Mouse (Mus musculus) liver, embryonic 13.5 days (tissue): Measurements from ENCODE around the gene Far1. TPM values are rescaled to one million over a fixed set of nuclear protein-coding genes. Genes with fewer than 3 reads are reported as not detected.

Source experiments
- ATAC-seq: fragments of 200-750 bp; cut with Nextera tagmentation; 2 replicates; pipeline ENCODE4 v1.8.0; 2017; ENCODE audit warnings: low read depth, mild to moderate bottlenecking, moderate number of reproducible peaks, moderate library complexity
- DNase-seq: peaks from one replicate; pipeline ENCODE4 v3.0.0; 2022
- H3K27ac ChIP-seq: fragments of 300-500 bp; sonication (generic); 2 replicates; pipeline ENCODE4 v1.5.1; 2015; ENCODE audit warnings: moderate library complexity, mild to moderate bottlenecking, inconsistent platforms
- H3K27me3 ChIP-seq: fragments of 300-500 bp; sonication (generic); 2 replicates; pipeline ENCODE4 v1.6.1; 2015; ENCODE audit warnings: mild to moderate bottlenecking, inconsistent platforms
- H3K36me3 ChIP-seq: fragments of 300-500 bp; sonication (generic); 2 replicates; pipeline ENCODE4 v1.6.1; 2015; ENCODE audit warnings: mild to moderate bottlenecking, inconsistent platforms
- H3K4me1 ChIP-seq: fragments of 300-500 bp; sonication (generic); replicated peaks from 2 replicates; pipeline ENCODE4 v1.6.1; 2015; ENCODE audit warnings: inconsistent platforms
- H3K4me2 ChIP-seq: fragments of 300-500 bp; sonication (generic); 2 replicates; pipeline ENCODE4 v1.6.1; 2015; ENCODE audit warnings: inconsistent platforms, mild to moderate bottlenecking, moderate library complexity
- H3K4me3 ChIP-seq: fragments of 300-500 bp; sonication (generic); replicated peaks from 2 replicates; pipeline ENCODE4 v1.5.1; 2015; ENCODE audit warnings: mild to moderate bottlenecking, inconsistent platforms
- H3K9ac ChIP-seq: fragments of 300-500 bp; sonication (generic); 2 replicates; pipeline ENCODE4 v1.6.1; 2015; ENCODE audit warnings: mild to moderate bottlenecking, inconsistent platforms
- H3K9me3 ChIP-seq: fragments of 300-500 bp; sonication (generic); replicated peaks from 2 replicates; pipeline ENCODE4 v1.6.1; 2016; ENCODE audit warnings: inconsistent platforms
- WGBS: fragments of 180-500 bp; shearing (Covaris S2); methylation state at CpG from one replicate; pipeline ENCODE4 v1.1.7; 2015; ENCODE audit not compliant: insufficient replicate concordance; 5-methylcytosine and 5-hydroxymethylcytosine counted together
- polyA plus RNA-seq: library from polyadenylated mRNA; unstranded; fragments of >200 nt; fragmentation: Nextera tagmentation; extraction: Ambion mirVana; gene quantifications from 2 replicates; pipeline ENCODE4 v1.2.1, GENCODE M21; 2015

Gene Far1
- 26.1 and 34.1 TPM in 2 replicates for polyA plus RNA-seq

DNA sequence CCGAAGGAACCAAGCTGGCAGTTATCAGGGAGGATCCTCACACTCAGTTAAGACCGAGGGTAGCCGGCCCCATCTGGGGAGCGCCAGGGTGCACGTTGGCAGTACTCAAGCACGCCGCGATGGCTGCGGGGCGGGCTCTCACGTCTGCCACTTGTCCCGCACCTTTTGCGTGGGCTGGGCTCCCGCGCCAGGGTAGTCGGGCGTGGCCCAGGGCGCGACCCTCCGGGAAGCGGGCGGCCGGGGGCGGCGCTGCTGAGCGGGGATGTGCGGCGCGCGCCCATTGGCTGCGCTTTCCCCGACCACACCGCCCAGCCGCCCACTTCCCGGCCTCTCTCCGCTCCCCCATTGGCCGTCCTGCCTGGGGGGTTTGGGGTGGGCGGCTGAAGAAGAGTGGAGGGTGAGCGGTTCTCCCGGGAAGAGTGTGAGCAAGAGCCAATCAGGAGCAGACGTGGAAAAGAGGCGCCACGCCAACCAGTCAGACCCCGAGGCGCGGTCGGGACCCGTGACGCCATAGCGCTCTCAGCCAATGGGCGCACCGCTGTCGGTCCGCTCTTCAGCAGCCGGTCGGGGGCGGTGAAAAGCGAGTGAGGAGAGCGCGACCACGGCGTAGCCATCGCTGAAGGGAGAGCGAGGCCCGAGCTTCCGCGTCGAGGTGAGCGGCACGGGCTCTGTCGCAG, at the start of gene Far1:
TSS of gene Far1 (plus strand) at position 549 of the 677 bp plus-strand sequence.
- ATAC-seq (peak; percentile 94), DNase-seq (peak; percentile 93)
- Histone ChIP-seq H3K4me3 (peak within 1 kb of the TSS; percentile 86), H3K27ac (peak within 1 kb of the TSS; percentile 84), H3K9me3 (no peaks in the 10 kb centered on the region), H3K27me3 (peaks cover 6% of the 10 kb centered on the region; the same call in 1 of the 2 replicates), H3K36me3 (no peaks in the 10 kb centered on the region), H3K9ac (peak within 1 kb of the TSS; percentile 88), H3K4me1 (peaks cover 46% of the 10 kb centered on the region), H3K4me2 (peak within 1 kb of the TSS; percentile 97)
- WGBS = under 1% methylated on average over 68 of the region's 71 CpGs

- Histone ChIP-seq H3K4me2 (no peak overlapping the region), H3K9ac (no peak overlapping the region), H3K4me1 (no peaks in the 10 kb centered on the region), H3K4me3 (no peak overlapping the region), H3K27ac (no peak overlapping the region), H3K9me3 (no peaks in the 10 kb centered on the region), H3K27me3 (no peaks in the 10 kb centered on the region), H3K36me3 (no peaks in the 10 kb centered on the region)
- ATAC-seq (no peak), DNase-seq (no peak)
- WGBS = 55% methylated on average over 3 of the region's 3 CpGs
These were observed 45.3 kb upstream of the Far1 start for GRCm38 (mm10) chr7:113468345-113468744.

DNA sequence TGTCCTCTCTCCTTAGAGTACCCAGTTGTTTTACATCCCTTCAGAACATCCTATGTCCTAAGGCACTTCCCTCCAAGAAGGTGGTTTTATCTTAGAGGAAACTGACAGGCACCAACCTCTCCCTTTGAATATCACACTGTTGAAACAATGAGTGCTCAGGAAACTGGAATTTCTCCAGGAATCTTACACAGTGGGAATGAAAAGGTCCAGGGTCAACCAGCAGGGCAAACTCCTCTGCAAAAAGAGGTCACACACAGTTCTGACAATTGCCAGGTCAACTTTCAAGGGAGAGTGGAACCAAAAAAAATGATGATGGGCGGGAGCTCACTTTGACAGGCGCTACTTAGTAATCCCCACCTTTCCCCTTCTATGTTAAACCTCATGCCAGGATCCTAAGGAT, 43.0 kb upstream of the Far1 start:
- 68% methylated on average over 2 of the region's 2 CpGs for WGBS
- Histone ChIP-seq H3K9me3 (no peaks in the 10 kb centered on the region), H3K9ac (no peak overlapping the region), H3K4me1 (no peaks in the 10 kb centered on the region), H3K4me2 (no peak overlapping the region), H3K27ac (no peak overlapping the region), H3K27me3 (no peaks in the 10 kb centered on the region), H3K36me3 (no peaks in the 10 kb centered on the region), H3K4me3 (no peak overlapping the region)
- DNase-seq = no peak
- no peak for ATAC-seq

GRCm38 (mm10) chr7:113471653-113472052, 42.0 kb upstream of the Far1 start:
- Histone ChIP-seq H3K36me3 (no peaks in the 10 kb centered on the region), H3K4me3 (no peak overlapping the region), H3K4me2 (no peak overlapping the region), H3K27me3 (no peaks in the 10 kb centered on the region), H3K9me3 (no peaks in the 10 kb centered on the region), H3K27ac (no peak overlapping the region), H3K4me1 (no peaks in the 10 kb centered on the region), H3K9ac (no peak overlapping the region)
- ATAC-seq = no peak
- WGBS = 57% methylated on average over 1 of the region's 1 CpGs
- DNase-seq = no peak

- 65% methylated on average over 2 of the region's 2 CpGs for WGBS
- Histone ChIP-seq H3K27ac (no peak overlapping the region), H3K36me3 (no peaks in the 10 kb centered on the region), H3K4me3 (no peak overlapping the region), H3K9me3 (no peaks in the 10 kb centered on the region), H3K4me2 (no peak overlapping the region), H3K9ac (no peak overlapping the region), H3K4me1 (no peaks in the 10 kb centered on the region), H3K27me3 (no peaks in the 10 kb centered on the region)
- ATAC-seq = no peak
- DNase-seq = no peak
These were observed 17.8 kb upstream of the Far1 start for GRCm38 (mm10) chr7:113495792-113496191.

- Histone ChIP-seq H3K9me3 (no peaks in the 10 kb centered on the region), H3K4me3 (no peak overlapping the region), H3K27ac (no peak overlapping the region), H3K36me3 (no peaks in the 10 kb centered on the region), H3K4me2 (no peak overlapping the region), H3K27me3 (no peaks in the 10 kb centered on the region), H3K9ac (no peak overlapping the region), H3K4me1 (no peaks in the 10 kb centered on the region)
- WGBS = 68% methylated on average over 3 of the region's 3 CpGs
- no peak for DNase-seq
- no peak for ATAC-seq
These were observed 15.2 kb upstream of the Far1 start for GRCm38 (mm10) chr7:113498413-113498812.

- Histone ChIP-seq H3K36me3 (no peaks in the 10 kb centered on the region), H3K9me3 (no peaks in the 10 kb centered on the region), H3K4me2 (no peak overlapping the region), H3K4me3 (no peak overlapping the region), H3K4me1 (no peaks in the 10 kb centered on the region), H3K9ac (no peak overlapping the region), H3K27ac (no peak overlapping the region), H3K27me3 (no peaks in the 10 kb centered on the region)
- ATAC-seq = no peak
- DNase-seq = no peak
- 55% methylated on average over 6 of the region's 6 CpGs for WGBS
These were observed 13.8 kb upstream of the Far1 start for GRCm38 (mm10) chr7:113499821-113500220.

- Histone ChIP-seq H3K36me3 (no peaks in the 10 kb centered on the region), H3K4me2 (no peak overlapping the region), H3K9me3 (no peaks in the 10 kb centered on the region), H3K4me3 (no peak overlapping the region), H3K9ac (no peak overlapping the region), H3K27me3 (peaks cover 6% of the 10 kb centered on the region; the same call in 1 of the 2 replicates), H3K27ac (no peak overlapping the region), H3K4me1 (no peaks in the 10 kb centered on the region)
- 42% methylated on average over 3 of the region's 3 CpGs for WGBS
- ATAC-seq (no peak), DNase-seq (no peak)
These were observed 11.2 kb upstream of the Far1 start for GRCm38 (mm10) chr7:113502453-113502852.

DNA sequence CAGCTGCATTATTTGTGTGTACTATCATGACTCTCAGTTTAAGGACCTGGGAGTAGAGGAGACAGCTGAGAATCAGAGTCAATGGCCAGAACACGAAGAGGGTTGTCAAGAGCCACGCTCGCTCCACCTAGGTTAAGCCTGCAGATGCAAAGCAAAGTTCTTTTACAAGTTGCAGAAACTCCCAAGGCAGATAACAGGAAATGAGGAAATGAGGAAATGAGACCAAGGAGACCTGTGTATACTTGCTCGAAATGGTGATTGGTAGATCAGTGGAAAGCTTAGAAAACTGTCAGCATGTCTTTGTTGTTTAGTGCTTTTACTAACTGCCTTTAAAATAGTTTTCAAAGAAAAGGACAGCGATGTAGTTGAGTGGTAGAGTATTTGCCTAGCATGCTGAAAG, 8.6 kb upstream of the Far1 start:
- Histone ChIP-seq H3K4me3 (no peak overlapping the region), H3K4me1 (no peaks in the 10 kb centered on the region), H3K9ac (no peak overlapping the region), H3K27me3 (peaks cover 10% of the 10 kb centered on the region; the same call in 1 of the 2 replicates), H3K4me2 (no peak overlapping the region), H3K9me3 (no peaks in the 10 kb centered on the region), H3K27ac (no peak overlapping the region), H3K36me3 (no peaks in the 10 kb centered on the region)
- DNase-seq (no peak), ATAC-seq (no peak)
- 40% methylated on average over 5 of the region's 5 CpGs for WGBS

- DNase-seq = no peak
- 77% methylated on average over 4 of the region's 4 CpGs for WGBS
- Histone ChIP-seq H3K4me2 (no peak overlapping the region), H3K9me3 (no peaks in the 10 kb centered on the region), H3K9ac (no peak overlapping the region), H3K27ac (no peak overlapping the region), H3K27me3 (peaks cover 10% of the 10 kb centered on the region; the same call in 1 of the 2 replicates), H3K36me3 (no peaks in the 10 kb centered on the region), H3K4me1 (no peaks in the 10 kb centered on the region), H3K4me3 (no peak overlapping the region)
- no peak for ATAC-seq
These were observed 8.1 kb upstream of the Far1 start for GRCm38 (mm10) chr7:113505516-113506045.

DNA sequence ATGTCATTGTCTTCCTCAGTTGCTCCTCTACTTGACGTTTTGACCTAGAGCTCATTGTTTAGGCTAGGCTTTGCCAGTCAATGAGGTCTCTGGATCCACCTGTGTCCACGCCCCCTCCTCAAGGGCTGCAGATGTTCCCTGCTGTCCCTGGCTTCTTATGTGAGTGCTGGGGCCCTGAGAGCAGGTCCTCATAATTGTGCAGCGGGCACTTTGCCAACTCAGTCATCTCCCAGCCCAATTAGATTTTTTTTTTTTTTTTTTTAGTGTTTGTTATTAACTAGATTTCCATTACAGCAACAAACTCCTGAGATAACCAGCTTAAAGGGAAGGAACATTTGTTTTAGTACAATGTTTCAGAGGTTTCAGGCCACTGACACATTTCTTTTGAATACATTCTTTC, 5.8 kb upstream of the Far1 start:
- Histone ChIP-seq H3K27me3 (peaks cover 12% of the 10 kb centered on the region; the same call in 1 of the 2 replicates), H3K4me3 (no peak overlapping the region), H3K36me3 (no peaks in the 10 kb centered on the region), H3K4me2 (no peak overlapping the region), H3K9ac (no peak overlapping the region), H3K9me3 (no peaks in the 10 kb centered on the region), H3K27ac (no peak overlapping the region), H3K4me1 (peaks cover 16% of the 10 kb centered on the region)
- ATAC-seq (no peak), DNase-seq (no peak)
- 56% methylated on average over 3 of the region's 3 CpGs for WGBS

GRCm38 (mm10) chr7:113511396-113511795, 2.2 kb upstream of the Far1 start:
- WGBS = 48% methylated on average over 3 of the region's 3 CpGs
- H3K27me3 ChIP-seq = peaks cover 10% of the 10 kb centered on the region; the same call in 1 of the 2 replicates
- H3K9ac ChIP-seq = no peak overlapping the region
- no peak overlapping the region for H3K4me3 ChIP-seq
- no peak overlapping the region; the same call in 1 of the 2 replicates for H3K27ac ChIP-seq
- H3K4me2 ChIP-seq = no peak overlapping the region
- no peaks in the 10 kb centered on the region for H3K36me3 ChIP-seq
- H3K9me3 ChIP-seq = no peaks in the 10 kb centered on the region
- no peak for ATAC-seq
- no peak for DNase-seq
- H3K4me1 ChIP-seq = peaks cover 40% of the 10 kb centered on the region
